8 mouse cellular contexts compared by ENCODE assay signal in genomic region chr7:35269443-35270024, GRCm38 (mm10). TPM values are rescaled to one million over a fixed set of nuclear protein-coding genes. Genes with fewer than 3 reads are reported as not detected.
A peak's percentile ranks its signal among the peaks of the same experiment; 100 is the strongest.
DNase-seq lines count a peak whose midpoint lies in the region; ATAC-seq and TF ChIP-seq lines count a peak whose summit lies in the region.

No protein-coding gene starts in this region.

- DNase-seq in ovary, adult 18-20 months (ENCODE audit: low spot score): peak; percentile 13
- DNase-seq in ovary, postnatal 10 days (ENCODE audit: low spot score): no peak
- peak; percentile 31 to 49 for DNase-seq in cerebellum, postnatal 14 days
- DNase-seq in gastrocnemius, postnatal 14 days: peak; percentile 28
- peak; percentile 49 for DNase-seq in induced T-regulatory cell, adult 2 months (ENCODE audit: low read depth)
- peak in 1 of 3 experiments; percentile 20 for DNase-seq in liver, embryonic 14.5 days (ENCODE audit: low read depth in 3 of 3, low spot score in 3 of 3)
- DNase-seq in naive thymus-derived CD4-positive, alpha-beta T cell, adult 2 months (ENCODE audit: low read depth): peak; percentile 53
- no peak for DNase-seq in right cerebral cortex, postnatal 25 days

- peaks cover 0 to 7% of the 10 kb centered on the region in 2 experiments; a peak in 2 of 4 replicates for H3K4me1 ChIP-seq in liver, embryonic 14.5 days (replicated peaks; ENCODE audit: control insufficient read depth in 2 of 2, insufficient read depth in 2 of 2, low read length in 1 of 2)

- no peaks in the 10 kb centered on the region for H3K27me3 ChIP-seq in liver, embryonic 14.5 days (ENCODE audit: control insufficient read depth, insufficient read depth, low read length)

- peak overlapping the region; percentile 37 for H3K9ac ChIP-seq in liver, embryonic 14.5 days (replicated peaks)

- ATAC-seq in liver, embryonic 14.5 days (ENCODE audit: insufficient read depth): peak; percentile 71

- peak; percentile 55 for TF ChIP-seq CTCF in liver, embryonic 14.5 days (IDR thresholded peaks at IDR 0.05; ENCODE audit: low read depth)

- WGBS in liver, embryonic 14.5 days (ENCODE audit: insufficient replicate concordance): 5% methylated on average over 21 of the region's 21 CpGs

- H3K4me3 ChIP-seq in liver, embryonic 14.5 days (ENCODE audit: insufficient read depth in 1 of 2, low read depth in 2 of 2, low read length in 2 of 2): peak overlapping the region; percentile 46 to 62

- H3K4me2 ChIP-seq in liver, embryonic 14.5 days (ENCODE audit: low read depth): peak overlapping the region; percentile 74

- TF ChIP-seq EP300 in liver, embryonic 14.5 days (IDR thresholded peaks at IDR 0.05; ENCODE audit: low read depth): no peak

- H3K36me3 ChIP-seq in liver, embryonic 14.5 days (replicated peaks; ENCODE audit: control insufficient read depth, insufficient read depth, low read depth): no peaks in the 10 kb centered on the region

- intact Hi-C loops in gastrocnemius, postnatal 14 days (cut with DNase I; ENCODE audit: low total_unique reads): loop anchor here (10.0 kb wide), 1 partner anchor 245 kb away; no protein-coding TSS in a partner anchor

- no peaks in the 10 kb centered on the region for H3K9me3 ChIP-seq in liver, embryonic 14.5 days (ENCODE audit: control insufficient read depth, low read length)

- no peak overlapping the region for H3K27ac ChIP-seq in liver, embryonic 14.5 days

RNA-seq across cellular contexts. Expression of gene Gpatch1, which starts 48.7 kb away (rescaled TPM):
- 1 to 10 TPM; 4.3 to 5.3 TPM for total RNA-seq in gastrocnemius, postnatal 14 days (2021)
- 2.3 and 3.7 TPM in 2 replicates for polyA plus RNA-seq in liver, embryonic 14.5 days (2012; rRNA removed)
- 5.4 and 6.6 TPM in 2 replicates for polyA plus RNA-seq in liver, embryonic 14.5 days (2014; fragmentation: Nextera tagmentation; extraction: Ambion mirVana)

RNA-seq across cellular contexts. Expression of gene Lrp3, which starts 54.2 kb away (rescaled TPM):
- 1 to 10 TPM; 9.1 to 9.8 TPM for total RNA-seq in gastrocnemius, postnatal 14 days (2021)
- 0.66 and 1.00 TPM in 2 replicates for polyA plus RNA-seq in liver, embryonic 14.5 days (2012; rRNA removed)
- polyA plus RNA-seq in liver, embryonic 14.5 days (2014; fragmentation: Nextera tagmentation; extraction: Ambion mirVana): 0.19 and 0.37 TPM in 2 replicates

Comparison
In these comparisons a context has a peak if more than half of its experiments do, and no peak if none do; other contexts are left out.
1. DNase-seq: peak in ovary, adult 18-20 months (single experiment), cerebellum, postnatal 14 days (2 of 2), gastrocnemius, postnatal 14 days (single experiment), induced T-regulatory cell, adult 2 months (single experiment) and naive thymus-derived CD4-positive, alpha-beta T cell, adult 2 months (single experiment); none in ovary, postnatal 10 days (single experiment) and right cerebral cortex, postnatal 25 days (single experiment).